Mouse (Mus musculus): Measurements from ENCODE around the gene Sri. TPM values are rescaled to one million over a fixed set of nuclear protein-coding genes. Genes with fewer than 3 reads are reported as not detected.

The Sri gene
- total RNA-seq (2023) = 389 and 429 TPM in 2 replicates

DNA sequence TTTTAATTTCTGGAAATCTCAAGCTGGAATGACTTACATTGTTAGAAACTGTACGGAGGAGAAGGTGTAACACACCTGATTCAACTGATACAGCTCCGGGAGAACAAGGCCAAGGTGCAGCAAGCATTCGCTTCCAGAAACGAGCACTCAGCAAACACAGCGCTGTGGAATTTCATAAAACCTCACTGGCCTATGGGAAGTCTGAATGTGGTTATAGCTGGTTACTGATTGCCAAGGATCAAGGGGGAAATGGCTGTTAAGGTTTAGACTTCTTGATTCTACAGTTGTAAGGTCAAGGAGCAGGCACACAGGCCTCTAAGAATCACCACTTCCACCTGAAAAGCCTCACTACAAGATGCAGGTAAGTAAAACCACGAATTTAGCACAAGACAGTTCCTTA lies at the start of gene Sri:
TSS of gene Sri (plus strand) at position 224 of the 400 bp plus-strand sequence.

Other genes with a start within 250 kb of the Sri start
- gene Steap4, start 85.6 kb upstream of the Sri start, total RNA-seq (2023) = 1.8 and 2.4 TPM in 2 replicates